Mouse (Mus musculus) layer of hippocampus, adult 9-11 months (tissue): ENCODE data around the gene Eprs.

Experiments used
- DNase-seq: peaks from one replicate; pipeline ENCODE4 v3.0.0; 2022

Gene Eprs

DNA sequence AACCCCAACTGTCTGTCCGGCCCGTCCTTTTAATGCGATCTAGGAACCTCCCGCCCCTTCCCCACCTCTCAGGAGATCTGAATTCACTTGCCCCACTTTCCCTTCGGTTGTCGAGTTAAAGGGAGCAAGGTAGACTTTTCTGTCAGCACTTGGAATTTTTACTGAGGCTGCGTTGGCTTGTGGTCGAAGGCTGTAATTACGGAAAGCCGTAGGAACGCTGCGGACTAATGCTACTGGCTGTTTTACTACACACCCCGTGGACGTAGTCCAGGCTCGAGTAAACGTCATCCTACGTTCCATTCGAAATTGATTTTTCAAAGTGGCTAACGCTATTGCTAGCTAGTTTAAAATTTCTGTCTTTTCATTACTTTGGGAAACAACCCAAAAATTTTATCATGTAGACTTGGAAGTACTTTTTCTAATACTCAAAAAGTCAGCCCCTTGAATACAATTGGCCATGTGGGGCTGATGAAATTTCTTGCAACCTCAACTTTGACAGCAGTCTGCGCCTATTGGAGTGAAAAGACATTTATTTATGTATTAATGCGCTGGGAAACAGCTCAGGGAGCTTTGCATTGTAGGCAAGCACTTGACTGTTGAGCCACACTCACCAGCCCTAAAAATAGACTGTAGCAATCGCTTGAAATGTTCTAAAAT is 810 bp downstream of the Eprs start:
- peak; percentile 30 for DNase-seq

DNA sequence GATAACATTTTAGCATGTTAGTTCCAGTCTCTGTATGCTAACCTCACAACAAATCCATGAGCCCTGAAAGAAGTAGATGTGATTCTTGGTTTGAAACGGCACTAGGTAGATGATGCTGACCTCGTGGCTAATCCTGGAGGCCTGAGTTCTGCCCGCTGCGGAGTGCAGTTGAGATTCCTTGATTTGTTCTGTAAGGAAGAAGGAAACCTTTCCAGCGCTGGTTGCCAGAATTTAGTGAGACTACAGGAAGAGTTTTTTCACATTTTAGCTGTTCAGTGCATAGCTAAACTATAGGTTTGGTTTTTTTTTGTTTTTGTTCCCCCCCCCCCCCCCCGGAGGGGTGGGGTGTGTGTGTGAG is 1.3 kb downstream of the Eprs start:
- no peak for DNase-seq

GRCm38 (mm10) chr1:185367383-185367782 is 4.5 kb downstream of the Eprs start:
- DNase-seq: no peak

DNA sequence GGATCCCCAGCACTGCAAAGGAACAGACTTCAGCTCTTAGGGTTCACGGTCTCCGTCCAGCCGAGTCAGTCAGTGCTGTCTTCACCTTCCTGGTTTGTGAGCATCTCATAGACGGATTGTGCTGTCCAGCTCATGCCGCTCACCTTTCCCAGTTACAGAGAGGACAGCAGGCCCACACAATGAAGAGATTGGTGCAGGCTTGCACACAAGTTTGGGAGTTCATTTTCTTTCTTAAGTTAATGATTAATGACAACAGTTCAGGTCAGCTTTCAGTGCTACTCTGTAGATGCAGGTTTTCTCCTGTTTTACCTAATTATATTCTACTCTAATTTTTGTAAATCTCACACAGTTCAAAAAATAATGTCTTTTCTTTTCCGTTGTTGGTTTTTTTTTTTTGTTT is 7.1 kb downstream of the Eprs start:
- no peak for DNase-seq

GRCm38 (mm10) chr1:185376390-185376789 is 13.5 kb downstream of the Eprs start:
- peak; percentile 54 for DNase-seq

- no peak for DNase-seq
Observed at GRCm38 (mm10) chr1:185377429-185377828, 14.6 kb downstream of the Eprs start.

- DNase-seq: no peak
Observed at GRCm38 (mm10) chr1:185401615-185402014, 38.8 kb downstream of the Eprs start.

DNA sequence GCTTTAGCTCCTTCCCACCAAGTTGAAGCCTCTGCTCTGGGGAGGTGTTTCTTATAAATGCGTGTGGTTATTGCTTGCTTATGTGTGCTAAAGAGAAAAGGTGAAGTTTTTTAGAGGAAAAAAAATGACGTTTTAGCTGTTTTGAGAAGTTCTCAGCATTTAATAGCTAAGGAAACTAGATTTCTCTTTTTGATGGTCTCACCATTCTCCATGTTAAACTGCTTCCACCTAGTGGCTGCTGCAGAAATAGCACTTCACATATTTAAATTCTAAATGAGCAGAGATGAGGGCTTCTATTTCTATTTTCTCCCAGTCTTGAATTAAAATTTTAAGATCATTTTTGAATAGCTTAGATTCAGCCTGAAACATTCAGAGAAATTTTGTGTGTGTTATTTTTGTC is 41.2 kb downstream of the Eprs start:
- no peak for DNase-seq

- no peak for DNase-seq
Observed at GRCm38 (mm10) chr1:185405921-185406320, 43.1 kb downstream of the Eprs start.

GRCm38 (mm10) chr1:185409831-185410230 is 47.0 kb downstream of the Eprs start:
- no peak for DNase-seq

DNA sequence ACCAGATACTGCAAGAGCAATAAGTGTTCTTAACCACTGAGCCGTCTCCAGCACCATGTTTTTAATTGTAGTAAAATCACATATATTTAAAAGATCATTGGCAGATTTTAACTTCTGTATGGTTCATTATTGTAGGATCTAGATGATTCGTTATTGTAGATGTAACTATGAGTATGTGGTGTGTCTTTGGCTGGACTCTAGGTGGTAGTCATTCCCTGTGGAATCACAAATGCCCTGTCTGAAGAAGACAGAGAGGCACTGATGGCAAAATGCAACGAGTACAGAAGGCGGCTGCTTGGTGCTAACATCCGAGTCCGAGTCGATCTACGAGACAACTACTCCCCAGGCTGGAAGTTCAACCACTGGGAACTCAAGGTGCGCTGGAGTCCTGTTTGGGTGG is 55.2 kb downstream of the Eprs start:
- no peak for DNase-seq

- no peak for DNase-seq
Observed at GRCm38 (mm10) chr1:185419805-185420204, 57.0 kb downstream of the Eprs start.

- no peak for DNase-seq
Observed at GRCm38 (mm10) chr1:185420776-185421175, 57.9 kb downstream of the Eprs start.

- DNase-seq: no peak
Observed at GRCm38 (mm10) chr1:185426583-185426982, 63.7 kb downstream of the Eprs start.

DNA sequence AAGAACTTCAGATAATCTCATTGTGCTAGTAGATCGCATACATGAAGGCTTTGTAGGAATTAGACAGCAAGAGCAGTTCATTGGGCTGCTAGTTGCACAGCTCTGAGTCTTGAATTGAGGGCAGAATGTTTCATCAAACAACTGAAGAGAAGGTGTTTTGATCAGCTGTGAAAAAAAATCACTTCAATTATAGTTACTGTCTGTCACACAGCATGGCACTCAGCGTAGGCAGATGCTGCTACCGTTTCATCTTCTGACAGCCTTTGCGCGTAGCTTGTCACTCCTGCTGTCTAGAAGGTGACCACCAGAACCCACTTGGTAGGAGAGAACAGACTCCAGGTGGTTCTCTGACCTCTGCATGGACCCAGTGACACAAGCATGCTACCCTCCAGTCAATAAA is 67.6 kb downstream of the Eprs start:
- no peak for DNase-seq

- no peak for DNase-seq
Observed at GRCm38 (mm10) chr1:185431245-185431997, 68.6 kb downstream of the Eprs start.

DNA sequence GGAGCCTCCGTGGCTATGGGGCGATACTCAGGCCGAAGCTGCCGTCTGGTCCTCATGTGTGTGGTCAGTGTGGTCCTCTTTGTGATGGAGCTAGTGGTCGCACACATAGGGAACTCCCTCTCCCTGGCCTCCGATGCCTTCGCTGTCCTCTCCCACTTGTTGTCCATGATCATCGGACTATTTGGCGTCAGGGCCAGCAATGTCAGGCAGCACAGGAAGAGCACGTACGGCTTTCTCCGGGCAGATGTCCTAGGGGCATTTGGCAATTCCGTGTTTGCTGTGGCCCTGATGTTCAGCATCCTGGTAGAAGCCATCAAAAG is 69.1 kb downstream of the Eprs start:
- no peak for DNase-seq

- no peak for DNase-seq
Observed at GRCm38 (mm10) chr1:185433112-185433511, 70.3 kb downstream of the Eprs start.

- peak; percentile 72 for DNase-seq
Observed at GRCm38 (mm10) chr1:185438841-185439580, 76.2 kb downstream of the Eprs start.

DNA sequence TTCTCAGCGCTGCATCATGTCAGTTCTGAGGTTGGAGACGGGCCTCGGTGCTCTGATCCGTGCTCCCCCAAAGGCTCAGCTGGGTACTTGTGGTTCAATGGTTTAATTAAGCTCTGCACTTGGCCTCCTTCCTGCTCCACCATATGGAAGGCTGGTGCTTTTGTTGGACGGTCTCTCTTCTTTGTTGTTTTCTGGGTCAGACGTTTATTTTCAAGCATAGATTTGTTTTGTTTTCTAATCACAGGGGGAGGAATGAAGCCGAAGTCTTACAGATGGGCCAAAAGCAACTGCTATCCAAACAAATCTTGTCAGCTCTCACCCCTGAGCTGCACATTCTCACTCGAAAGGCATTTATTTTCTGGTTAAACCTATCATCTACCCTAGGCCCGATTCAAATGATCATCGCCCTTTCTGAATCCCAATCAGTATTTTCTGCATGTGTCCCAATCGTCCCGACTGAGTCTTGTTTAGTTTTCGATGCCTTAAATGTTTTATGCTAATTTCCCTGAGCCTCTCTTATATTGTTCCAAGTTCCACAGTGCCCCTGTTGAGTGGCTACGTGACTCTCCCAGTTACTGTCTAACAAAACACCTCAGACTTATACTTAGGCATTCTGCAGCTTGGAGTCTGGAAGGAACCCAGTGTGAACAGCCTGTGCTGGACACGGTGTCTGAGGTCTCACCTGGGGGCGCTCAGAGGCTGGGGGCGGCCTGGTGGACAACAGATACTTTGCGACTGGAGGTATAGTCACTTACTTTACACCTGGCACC is 79.0 kb downstream of the Eprs start:
- DNase-seq: no peak

DNA sequence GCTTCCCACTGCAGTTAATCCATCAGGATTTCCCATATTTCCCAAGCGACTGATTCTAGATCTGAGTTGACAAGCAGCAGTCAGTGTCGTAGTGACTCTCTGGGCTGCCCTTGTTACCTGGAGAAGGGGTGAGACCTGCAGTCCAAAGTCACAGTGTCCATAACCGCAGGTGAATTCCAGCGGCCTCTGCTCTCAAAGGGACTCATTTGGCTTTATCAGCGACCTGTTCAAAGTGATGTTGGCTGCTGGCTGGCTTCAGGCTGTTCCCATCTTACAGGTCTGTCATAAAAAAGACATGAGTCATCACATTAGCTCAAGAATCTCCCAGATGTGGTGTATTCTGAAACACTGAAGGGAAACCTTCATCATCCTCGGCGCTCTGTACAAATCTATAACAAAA is 86.1 kb downstream of the Eprs start:
- DNase-seq: no peak

GRCm38 (mm10) chr1:185449727-185450126 is 86.9 kb downstream of the Eprs start:
- DNase-seq: no peak

DNA sequence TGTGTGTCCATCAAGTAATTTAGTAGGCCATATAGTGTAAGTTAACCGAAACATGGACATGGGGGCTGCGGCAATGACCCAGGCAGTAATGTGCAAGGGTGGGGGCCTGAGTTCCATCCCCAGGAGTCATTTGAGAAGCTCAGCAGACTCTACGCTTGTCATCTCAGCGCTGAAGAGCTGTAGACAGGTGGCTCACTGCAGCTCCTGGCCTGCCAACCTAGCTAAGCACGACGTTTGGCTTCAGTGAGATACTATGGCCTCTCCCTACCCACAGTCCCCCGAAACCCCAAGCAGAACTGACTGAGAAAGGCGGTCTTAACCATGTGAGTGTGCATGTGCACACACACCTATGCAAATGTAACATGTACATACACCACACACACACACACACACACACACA is 88.2 kb downstream of the Eprs start:
- no peak for DNase-seq

- DNase-seq: no peak
Observed at GRCm38 (mm10) chr1:185451495-185451894, 88.7 kb downstream of the Eprs start.
